Mouse (Mus musculus) lung, embryonic 14.5 days (tissue): ENCODE results near the gene Olfr91. TPM values are rescaled to one million over a fixed set of nuclear protein-coding genes. Genes with fewer than 3 reads are reported as not detected.

Experiments
- ATAC-seq: fragments of 200-750 bp; cut with Nextera tagmentation; 2 replicates; pipeline ENCODE4 v1.8.0; 2017; ENCODE audit warnings: mild to moderate bottlenecking, moderate TSS enrichment, moderate library complexity; ENCODE audit not compliant: insufficient read depth
- DNase-seq: peaks from one replicate; pipeline ENCODE4 v3.0.0-alpha.2; 2015
- H3K27ac ChIP-seq: fragments of 300-500 bp; sonication (generic); 2 replicates; pipeline ENCODE4 v1.5.1; 2014; ENCODE audit warnings: low read depth, mild to moderate bottlenecking, moderate library complexity
- H3K27me3 ChIP-seq: fragments of 300-500 bp; sonication (generic); 2 replicates; pipeline ENCODE4 v1.6.1; 2014; ENCODE audit warnings: low read length, control low read depth; ENCODE audit not compliant: insufficient read depth
- H3K36me3 ChIP-seq: fragments of 300-500 bp; sonication (generic); 2 replicates; pipeline ENCODE4 v1.6.1; 2014; ENCODE audit warnings: control low read depth; ENCODE audit not compliant: insufficient read depth
- H3K4me1 ChIP-seq: fragments of 300-500 bp; sonication (generic); 2 replicates; pipeline ENCODE4 v1.6.1; 2014; ENCODE audit warnings: antibody characterized with exemption, control low read depth; ENCODE audit not compliant: insufficient read depth
- H3K4me2 ChIP-seq: fragments of 300-500 bp; sonication (generic); 2 replicates; pipeline ENCODE4 v1.6.1; 2014; ENCODE audit warnings: mild to moderate bottlenecking
- H3K4me3 ChIP-seq: fragments of 300-500 bp; sonication (generic); 2 replicates; pipeline ENCODE4 v1.5.1; 2014; ENCODE audit warnings: low read depth, low read length
- H3K9ac ChIP-seq: fragments of 300-500 bp; sonication (generic); 2 replicates; pipeline ENCODE4 v1.6.1; 2014
- H3K9me3 ChIP-seq: fragments of 300-500 bp; sonication (generic); 2 replicates; pipeline ENCODE4 v1.6.1; 2016; ENCODE audit warnings: low read depth, low read length, control low read depth
- CTCF ChIP-seq: IDR thresholded peaks from 2 replicates; pipeline ENCODE4 v1.5.1; 2016; ENCODE audit warnings: antibody characterized with exemption, low read depth
- WGBS: fragments of 180-500 bp; shearing (Covaris S2); extraction: QIAGEN DNeasy Blood & Tissue Kit; methylation state at CpG from one replicate; pipeline ENCODE4 v1.1.7; 2014; 5-methylcytosine and 5-hydroxymethylcytosine counted together
- polyA plus RNA-seq: library from polyadenylated mRNA; unstranded; fragments of >200 nt; fragmentation: Nextera tagmentation; extraction: Ambion mirVana; gene quantifications from 2 replicates; pipeline ENCODE4 v1.2.1, GENCODE M21; 2014

Olfr91 gene
- polyA plus RNA-seq, 1 experiment from 2014 or later, result not detected

DNA sequence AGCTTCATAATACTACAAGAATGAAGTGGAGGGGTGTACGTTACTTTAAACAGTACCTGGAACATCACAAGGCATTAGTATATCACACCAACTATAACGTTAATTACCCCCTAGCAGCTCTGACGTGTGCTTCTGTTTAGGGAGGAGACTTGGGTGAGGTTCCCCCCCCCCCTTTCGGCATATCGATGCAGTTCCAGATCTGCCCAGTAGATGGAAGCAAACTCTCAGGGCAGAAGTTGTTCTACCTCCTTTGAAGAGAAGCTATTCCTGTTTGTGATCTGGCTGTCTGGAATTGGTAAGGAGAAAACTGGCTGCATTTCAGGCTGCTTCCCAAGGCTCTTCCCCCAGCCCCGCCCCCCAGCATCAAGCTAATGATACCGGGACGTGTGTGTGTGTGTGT, 14.8 kb downstream of the Olfr91 start:
- no peaks in the 10 kb centered on the region for H3K27me3 ChIP-seq
- DNase-seq (peak; percentile 85), ATAC-seq (peak; percentile 80)
- no peak overlapping the region for H3K4me3 ChIP-seq
- WGBS, result 5% methylated on average over 8 of the region's 8 CpGs
- H3K36me3 ChIP-seq, result no peaks in the 10 kb centered on the region
- TF ChIP-seq CTCF, result peak; percentile 90
- no peak overlapping the region for H3K9ac ChIP-seq
- H3K9me3 ChIP-seq, result no peaks in the 10 kb centered on the region
- no peaks in the 10 kb centered on the region for H3K4me1 ChIP-seq
- no peak overlapping the region for H3K4me2 ChIP-seq
- no peak overlapping the region for H3K27ac ChIP-seq

- Histone ChIP-seq H3K9me3 (no peaks in the 10 kb centered on the region), H3K4me2 (no peak overlapping the region), H3K9ac (no peak overlapping the region), H3K36me3 (0 out of 2 replicates have a peak, but pooled peaks cover 4% of the 10 kb centered on the region), H3K4me1 (no peaks in the 10 kb centered on the region), H3K4me3 (no peak overlapping the region), H3K27ac (no peak overlapping the region), H3K27me3 (no peaks in the 10 kb centered on the region)
- DNase-seq (no peak), ATAC-seq (no peak)
- WGBS, result 78% methylated on average over 4 of the region's 4 CpGs
- TF ChIP-seq CTCF, result no peak
Observed at GRCm38 (mm10) chr17:37081659-37082058, 16.4 kb downstream of the Olfr91 start.

DNA sequence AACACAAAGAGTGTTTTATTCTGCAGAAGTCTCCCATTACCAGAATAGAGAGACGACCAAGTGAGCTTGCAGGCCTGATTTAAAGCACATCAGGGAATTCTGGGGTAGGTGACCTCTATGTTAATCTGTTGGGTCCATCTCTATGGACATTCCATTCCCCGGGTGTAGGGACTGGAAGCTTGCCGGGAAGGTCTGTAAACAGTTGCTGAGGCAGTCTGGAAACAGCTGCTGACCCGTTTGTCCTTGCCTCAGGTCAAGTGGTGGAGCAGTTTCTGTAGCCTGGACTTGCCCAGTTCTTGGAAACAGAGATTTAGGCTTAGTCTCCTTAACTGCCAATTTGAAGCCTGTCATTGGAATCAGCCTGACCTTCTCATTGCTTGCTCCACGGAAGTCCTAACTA, 18.0 kb downstream of the Olfr91 start:
- ATAC-seq (no peak), DNase-seq (peak; percentile 8)
- no peaks in the 10 kb centered on the region for H3K27me3 ChIP-seq
- TF ChIP-seq CTCF, result no peak
- WGBS, result 6% methylated on average over 5 of the region's 5 CpGs
- no peaks in the 10 kb centered on the region for H3K9me3 ChIP-seq
- H3K36me3 ChIP-seq, result peaks cover 16% of the 10 kb centered on the region; the same call in 1 of the 2 replicates
- H3K9ac ChIP-seq, result no peak overlapping the region
- H3K4me1 ChIP-seq, result no peaks in the 10 kb centered on the region
- H3K4me3 ChIP-seq, result no peak overlapping the region
- no peak overlapping the region for H3K4me2 ChIP-seq
- H3K27ac ChIP-seq, result no peak overlapping the region

GRCm38 (mm10) chr17:37078990-37079389, 19.1 kb downstream of the Olfr91 start:
- Histone ChIP-seq H3K4me1 (no peaks in the 10 kb centered on the region), H3K36me3 (peaks cover 28% of the 10 kb centered on the region), H3K27me3 (no peaks in the 10 kb centered on the region), H3K27ac (no peak overlapping the region), H3K4me2 (no peak overlapping the region), H3K9me3 (no peaks in the 10 kb centered on the region), H3K9ac (no peak overlapping the region), H3K4me3 (no peak overlapping the region)
- TF ChIP-seq CTCF, result no peak
- WGBS, result 43% methylated on average over 2 of the region's 2 CpGs
- ATAC-seq, result no peak
- no peak for DNase-seq

- no peak overlapping the region for H3K4me3 ChIP-seq
- ATAC-seq, result no peak
- peaks cover 34% of the 10 kb centered on the region for H3K36me3 ChIP-seq
- no peak overlapping the region for H3K27ac ChIP-seq
- no peak overlapping the region for H3K4me2 ChIP-seq
- no peaks in the 10 kb centered on the region for H3K9me3 ChIP-seq
- no peak for DNase-seq
- H3K4me1 ChIP-seq, result no peaks in the 10 kb centered on the region
- 46% methylated on average over 1 of the region's 1 CpGs for WGBS
- TF ChIP-seq CTCF, result no peak
- H3K9ac ChIP-seq, result no peak overlapping the region
- no peaks in the 10 kb centered on the region for H3K27me3 ChIP-seq
Observed at GRCm38 (mm10) chr17:37078193-37078592, 19.9 kb downstream of the Olfr91 start.

DNA sequence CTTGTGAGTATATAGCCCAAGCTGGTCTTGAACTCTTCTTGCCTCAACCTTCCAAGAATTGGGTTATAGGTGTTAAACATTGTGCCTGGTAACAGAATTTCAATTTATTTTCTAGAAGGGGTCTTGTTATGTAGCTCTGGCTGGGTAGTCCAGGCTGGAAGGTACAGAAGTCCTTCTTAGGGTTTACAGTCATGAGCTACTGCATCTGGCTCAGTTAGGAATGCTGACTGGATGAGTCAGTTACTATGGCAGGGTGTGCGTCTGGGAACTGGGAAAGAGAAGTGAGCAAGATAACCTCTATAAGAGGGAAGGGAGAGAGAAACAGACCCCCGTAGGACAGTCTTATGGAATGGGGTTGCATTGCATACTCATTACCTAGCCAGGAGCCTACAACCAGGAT, 22.3 kb downstream of the Olfr91 start:
- ATAC-seq, result no peak
- 81% methylated on average over 2 of the region's 2 CpGs for WGBS

GRCm38 (mm10) chr17:37075181-37075580, 22.9 kb downstream of the Olfr91 start:
- 84% methylated on average over 6 of the region's 6 CpGs for WGBS
- no peak for TF ChIP-seq CTCF

More for the DNA sequence above, 22.3 kb downstream of the Olfr91 start:
- Histone ChIP-seq H3K27ac (no peak overlapping the region), H3K4me3 (no peak overlapping the region), H3K36me3 (peaks cover 50% of the 10 kb centered on the region), H3K9ac (no peak overlapping the region), H3K9me3 (no peaks in the 10 kb centered on the region), H3K4me2 (no peak overlapping the region), H3K27me3 (no peaks in the 10 kb centered on the region), H3K4me1 (no peaks in the 10 kb centered on the region)
- no peak for TF ChIP-seq CTCF
- no peak for DNase-seq

More at GRCm38 (mm10) chr17:37075181-37075580, 22.9 kb downstream of the Olfr91 start:
- Histone ChIP-seq H3K4me3 (no peak overlapping the region), H3K27ac (no peak overlapping the region), H3K4me1 (no peaks in the 10 kb centered on the region), H3K9me3 (no peaks in the 10 kb centered on the region), H3K27me3 (no peaks in the 10 kb centered on the region), H3K9ac (no peak overlapping the region), H3K4me2 (no peak overlapping the region), H3K36me3 (peaks cover 52% of the 10 kb centered on the region)
- DNase-seq (no peak), ATAC-seq (no peak)
